Mouse (Mus musculus): ENCODE measurements around the gene Cd24a.

Cd24a gene

DNA sequence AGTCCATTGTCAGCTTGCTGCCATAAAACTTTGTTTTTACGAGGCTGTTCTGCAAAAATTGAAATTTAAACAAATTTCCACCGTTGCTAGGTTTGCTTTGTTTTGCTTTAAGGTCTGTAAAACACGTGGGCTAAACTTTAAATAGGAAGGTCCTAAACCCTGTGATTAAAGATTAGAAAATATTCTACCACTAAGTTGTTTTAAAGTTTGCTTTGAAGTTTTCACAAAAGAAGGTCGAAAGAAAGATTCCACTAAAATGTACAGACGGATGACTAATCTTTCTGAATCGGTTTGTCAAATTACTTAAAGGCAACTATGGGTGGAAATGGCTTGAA, at the start of gene Cd24a:
TSS of gene Cd24a (plus strand) at position 288 of the 335 bp plus-strand sequence.
- in situ Hi-C loops (cut with MseI, MboI) = loop anchor here (5.0 to 10.0 kb wide), 3 partner anchors 167 to 344 kb away; no protein-coding TSS in a partner anchor

DNA sequence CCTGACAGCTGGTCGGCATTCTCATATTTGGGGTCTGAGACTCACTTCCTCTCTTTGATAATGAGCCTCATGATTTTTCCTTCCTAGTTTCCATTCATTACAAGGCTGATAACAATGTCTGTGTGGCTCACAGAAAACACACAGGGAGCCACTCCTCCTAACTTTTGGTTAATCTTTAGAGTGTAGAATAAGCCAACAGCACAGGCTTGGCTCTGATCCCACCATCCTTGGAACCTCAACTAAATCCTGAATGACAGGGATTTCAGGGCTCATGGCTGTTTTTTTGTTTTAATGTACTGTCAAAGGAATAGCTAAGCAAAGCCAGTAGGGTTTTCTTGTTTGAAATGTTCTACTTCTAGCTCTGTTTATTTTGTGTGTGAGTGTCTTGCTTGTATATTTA, 43.7 kb upstream of the Cd24a start:
- in situ Hi-C loops (cut with MseI, MboI) = no loop called here

DNA sequence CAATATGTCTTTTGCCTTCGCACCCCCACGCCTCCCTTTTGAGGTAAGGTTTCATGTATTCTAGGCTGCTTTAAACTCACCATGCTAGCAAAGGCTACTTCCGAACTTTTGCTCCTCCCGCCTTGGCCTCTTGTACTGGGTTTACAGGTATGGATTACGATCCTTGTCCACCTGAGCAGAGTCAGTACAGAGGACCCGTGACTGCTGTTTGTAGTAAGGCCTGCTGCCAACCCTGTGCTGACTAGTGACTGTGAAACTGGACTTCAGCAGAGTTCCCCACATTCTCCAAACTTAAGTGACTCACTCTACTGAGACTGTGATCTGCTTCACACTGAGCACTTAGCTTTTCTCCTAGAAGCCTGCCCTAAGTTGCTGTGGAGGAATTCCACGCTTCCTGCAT, 40.4 kb upstream of the Cd24a start:
- in situ Hi-C loops (cut with MseI, MboI) = no loop called here

GRCm38 (mm10) chr10:43538831-43539230, 39.3 kb upstream of the Cd24a start:
- in situ Hi-C loops (cut with MseI, MboI) = no loop called here

GRCm38 (mm10) chr10:43539746-43540310, 38.3 kb upstream of the Cd24a start:
- in situ Hi-C loops (cut with MseI, MboI) = no loop called here

GRCm38 (mm10) chr10:43540442-43541152, 37.5 kb upstream of the Cd24a start, which contains the start of gene 1700021F05Rik:
TSS of gene 1700021F05Rik (minus strand) at chr10:43540994.
- in situ Hi-C loops (cut with MseI, MboI) = no loop called here

DNA sequence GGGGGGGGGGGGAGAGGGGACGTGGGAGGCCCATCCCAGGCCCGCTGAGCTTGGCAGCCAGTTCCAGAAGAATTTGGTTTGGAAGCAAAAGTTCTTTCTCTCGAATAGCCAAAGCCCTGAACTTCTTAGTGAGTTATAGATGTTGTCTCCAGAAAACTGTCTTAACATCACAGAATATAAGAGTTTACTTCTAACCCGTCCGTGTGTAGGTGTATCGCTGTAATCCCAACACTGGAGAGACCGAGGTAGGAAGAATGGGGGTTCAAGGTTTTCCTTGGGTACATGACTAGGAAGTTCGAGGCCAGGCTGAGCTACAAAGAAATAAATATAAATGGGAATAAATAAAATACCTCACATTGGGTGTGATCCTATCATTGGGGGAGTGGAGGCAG, 36.9 kb upstream of the Cd24a start:
- in situ Hi-C loops (cut with MseI, MboI) = no loop called here

- in situ Hi-C loops (cut with MseI, MboI) = no loop called here
These were observed 28.7 kb upstream of the Cd24a start for GRCm38 (mm10) chr10:43549411-43549810.

GRCm38 (mm10) chr10:43550923-43551322, 27.2 kb upstream of the Cd24a start:
- in situ Hi-C loops (cut with MseI, MboI) = no loop called here

DNA sequence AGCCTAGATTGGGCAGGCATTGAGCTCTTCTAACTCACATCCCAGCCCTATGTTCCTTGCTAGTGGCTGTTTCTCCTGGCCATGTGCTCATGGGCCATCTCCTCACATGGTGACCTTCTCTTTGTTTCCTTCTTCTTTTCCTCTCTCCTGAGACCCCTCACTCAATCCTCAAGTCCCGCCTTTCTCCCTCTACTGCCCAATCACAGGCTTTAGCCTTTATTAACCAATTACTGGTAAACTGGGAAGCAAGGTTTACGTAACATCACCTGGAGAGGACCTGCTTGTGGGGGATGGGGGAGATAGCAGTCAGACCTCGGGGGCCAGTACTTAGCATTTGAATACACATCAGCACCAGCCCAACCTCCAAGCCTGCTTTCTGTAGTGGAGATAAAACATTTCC, 26.7 kb upstream of the Cd24a start:
- in situ Hi-C loops (cut with MseI, MboI) = no loop called here

DNA sequence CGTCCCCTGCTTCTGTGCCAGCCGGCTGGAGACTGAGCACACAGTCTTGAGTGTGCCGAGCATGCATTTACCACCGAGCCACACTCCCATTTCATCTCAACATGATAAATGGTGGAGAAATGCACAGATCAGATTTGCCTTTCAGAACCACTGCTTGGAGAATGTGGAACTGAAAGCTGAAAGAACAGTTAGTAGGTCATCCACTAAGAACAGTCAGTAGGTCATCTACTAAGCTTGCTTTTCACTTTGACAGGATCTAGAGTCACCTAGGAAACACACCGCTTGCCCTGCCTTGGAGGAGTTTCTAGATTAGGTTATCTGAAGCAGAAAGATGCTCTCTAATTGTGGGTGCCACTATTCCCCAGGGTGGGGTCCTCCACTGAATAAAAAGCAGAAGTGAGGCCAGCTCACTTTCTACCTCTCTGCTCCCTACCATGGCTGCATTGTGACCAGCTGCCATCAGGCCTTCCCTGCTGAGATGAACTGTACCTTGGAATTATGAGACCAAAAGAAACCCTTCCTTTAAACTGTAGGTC, 20.4 kb upstream of the Cd24a start:
- in situ Hi-C loops (cut with MseI, MboI) = no loop called here

GRCm38 (mm10) chr10:43559313-43559712, 18.8 kb upstream of the Cd24a start:
- in situ Hi-C loops (cut with MseI, MboI) = no loop called here

GRCm38 (mm10) chr10:43560765-43561164, 17.3 kb upstream of the Cd24a start:
- in situ Hi-C loops (cut with MseI, MboI) = no loop called here

GRCm38 (mm10) chr10:43561311-43561710, 16.8 kb upstream of the Cd24a start:
- in situ Hi-C loops (cut with MseI, MboI) = no loop called here

GRCm38 (mm10) chr10:43574352-43574751, 3.7 kb upstream of the Cd24a start:
- in situ Hi-C loops (cut with MseI, MboI) = loop anchor here (10.0 kb wide), 2 partner anchors 170 to 340 kb away; no protein-coding TSS in a partner anchor

DNA sequence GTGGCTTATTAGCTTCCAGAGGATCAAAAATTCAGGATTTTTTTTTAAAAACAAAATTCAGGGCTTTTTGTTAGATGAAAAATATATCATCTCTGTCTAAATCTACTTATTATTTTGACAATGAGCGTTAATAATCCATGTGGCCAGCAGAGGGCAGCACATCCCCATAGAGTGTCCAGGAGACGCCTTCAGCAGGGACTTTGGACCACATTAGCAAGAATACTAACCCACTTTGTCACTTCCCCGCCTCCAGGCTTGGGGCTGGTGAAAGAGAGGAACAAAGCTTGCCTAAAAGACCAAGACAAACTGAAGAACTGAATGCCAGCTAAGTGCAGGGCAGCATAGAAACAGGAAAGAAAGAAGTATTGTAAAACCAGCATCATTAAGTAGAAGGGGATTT, 3.1 kb upstream of the Cd24a start:
- in situ Hi-C loops (cut with MseI, MboI) = loop anchor here (5.0 to 10.0 kb wide), 3 partner anchors 170 to 347 kb away; no protein-coding TSS in a partner anchor

DNA sequence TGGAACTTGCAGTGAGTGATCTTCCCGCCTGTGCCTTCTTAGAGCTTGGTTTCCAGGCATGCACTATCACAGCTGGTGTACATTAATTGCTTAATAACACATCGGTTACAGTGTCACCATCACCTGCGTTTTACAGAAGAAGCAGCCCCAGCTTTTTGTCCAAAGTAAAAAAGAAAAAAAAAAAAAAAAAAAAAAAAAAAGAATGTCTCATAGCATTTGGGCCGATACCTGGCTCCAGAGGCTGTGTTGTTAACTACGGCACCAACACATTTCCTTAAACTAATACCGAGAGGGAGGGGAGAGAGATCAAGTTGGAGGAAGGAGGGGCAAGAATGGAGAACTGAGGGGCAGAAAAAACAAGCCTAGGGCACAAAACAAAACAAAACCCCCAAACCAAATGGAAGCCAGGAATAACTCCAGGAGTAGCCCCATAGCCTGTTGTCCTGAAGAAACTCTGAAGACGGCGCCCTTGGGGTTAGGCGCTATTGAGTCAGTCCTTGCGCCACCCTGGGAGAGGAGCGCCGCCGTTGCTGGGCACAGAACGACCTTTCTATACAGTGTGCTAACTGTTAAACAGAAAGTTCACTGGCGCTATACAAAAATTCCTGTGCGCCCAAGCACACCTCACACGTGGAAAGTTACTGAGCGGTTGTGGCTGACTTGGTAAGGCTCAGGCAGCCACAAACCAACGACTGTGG, 636 bp upstream of the Cd24a start:
- in situ Hi-C loops (cut with MseI, MboI) = loop anchor here (5.0 to 10.0 kb wide), 3 partner anchors 167 to 345 kb away; no protein-coding TSS in a partner anchor

GRCm38 (mm10) chr10:43578366-43578753, 276 bp downstream of the Cd24a start:
- in situ Hi-C loops (cut with MseI, MboI) = loop anchor here (5.0 to 10.0 kb wide), 3 partner anchors 166 to 344 kb away; no protein-coding TSS in a partner anchor

- in situ Hi-C loops (cut with MseI, MboI) = loop anchor here (5.0 to 10.0 kb wide), 3 partner anchors 166 to 343 kb away; no protein-coding TSS in a partner anchor
These were observed 783 bp downstream of the Cd24a start for GRCm38 (mm10) chr10:43578754-43579380.

DNA sequence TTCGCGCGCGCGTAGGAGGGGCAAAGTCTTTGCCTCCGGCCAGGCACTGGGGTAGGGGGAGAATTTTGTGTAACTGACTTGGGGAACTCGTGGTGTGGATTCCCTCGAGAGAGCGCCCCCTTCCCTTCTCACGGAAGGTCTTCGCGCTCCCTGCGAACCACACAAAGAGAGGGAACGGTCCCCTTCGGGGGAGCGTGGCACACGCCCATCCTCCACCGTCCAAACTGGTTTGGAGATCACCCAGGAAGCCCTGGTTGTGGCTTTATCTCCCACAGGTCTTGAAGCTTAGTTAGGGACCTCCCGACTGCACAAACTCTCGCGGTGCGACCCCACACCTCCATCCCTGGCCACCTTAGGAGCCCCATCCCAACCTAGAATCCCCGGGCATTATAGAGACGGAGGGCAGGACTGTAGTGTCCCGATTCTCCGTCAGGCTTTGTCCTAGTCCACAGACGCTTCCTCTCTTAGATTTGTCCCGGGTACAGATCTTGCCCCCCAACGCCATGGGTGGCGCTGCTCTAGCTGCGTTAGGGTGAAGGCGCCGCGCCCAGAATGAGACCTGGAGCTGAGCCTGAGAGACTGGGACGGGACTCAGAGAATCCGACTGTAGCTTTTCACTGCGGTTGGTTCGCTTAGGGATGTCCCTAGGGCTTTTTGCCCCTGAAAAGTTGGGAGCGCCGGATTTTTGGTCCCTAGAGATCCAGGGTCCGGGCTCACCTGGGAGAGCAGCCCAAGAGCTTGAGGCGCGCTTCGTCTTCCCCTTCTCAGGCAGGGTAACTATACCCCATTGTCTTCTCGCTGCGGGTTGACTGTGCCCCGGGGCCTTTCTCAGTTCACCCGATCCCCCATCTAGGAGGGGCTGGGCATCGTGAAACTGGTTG, 1.5 kb downstream of the Cd24a start:
- in situ Hi-C loops (cut with MseI, MboI) = loop anchor here (5.0 to 10.0 kb wide), 3 partner anchors 165 to 343 kb away; no protein-coding TSS in a partner anchor

DNA sequence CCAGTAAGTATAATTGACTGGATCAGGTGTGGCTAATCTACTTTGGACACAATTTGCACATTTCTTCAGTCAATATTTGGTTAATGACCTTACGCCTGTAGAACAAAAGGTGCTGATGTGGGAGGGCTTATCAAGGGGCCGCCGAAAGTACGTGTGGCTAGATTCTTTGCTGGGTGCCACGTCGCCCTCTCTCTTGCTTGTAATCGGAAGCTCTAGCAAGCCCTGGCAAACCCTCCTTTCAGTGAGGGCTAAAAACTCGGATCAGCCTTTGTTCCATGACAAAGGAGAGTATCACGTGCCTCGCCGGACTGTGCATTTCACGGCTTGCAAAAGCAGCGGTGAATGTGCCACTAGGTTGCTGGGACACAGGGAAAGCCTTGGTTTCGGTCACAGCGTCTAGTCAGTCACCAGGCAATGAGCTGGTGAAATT, 2.6 kb downstream of the Cd24a start:
- in situ Hi-C loops (cut with MseI, MboI) = no loop called here

Data from mouse trophoblast stem cell (cell line).